Comparison of ENCODE assay signal across 24 mouse cellular contexts in the genomic region with DNA sequence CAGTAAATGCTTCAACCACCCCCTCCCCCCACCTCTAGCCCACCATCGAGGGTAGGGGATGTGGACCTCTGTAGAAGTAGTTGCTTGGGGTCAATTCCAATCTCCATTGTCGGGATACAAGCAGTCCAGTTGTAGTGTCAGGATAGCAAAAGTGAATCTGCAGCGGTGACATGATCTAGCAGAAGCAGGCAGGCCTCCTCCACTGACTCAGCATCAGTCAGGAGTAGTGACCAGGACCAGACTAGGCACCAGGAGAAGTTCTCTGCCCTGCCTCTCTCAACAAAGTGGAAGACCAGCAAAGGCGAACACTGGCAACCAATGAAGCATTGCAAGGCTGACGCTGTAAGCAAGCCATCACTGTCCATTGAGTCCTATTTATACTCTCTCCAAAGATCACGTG. TPM values are rescaled to one million over a fixed set of nuclear protein-coding genes. Genes with fewer than 3 reads are reported as not detected.
"Had no signal": no experiment of that assay in that cellular context is flagged by ENCODE, and none has a peak within 500 bp of the region (broad histone marks: within the 10 kb centered on the region; RNA-seq: fewer than 3 reads in every experiment).

No protein-coding gene starts in this region.

- H3K27ac ChIP-seq: hindbrain, embryonic 10.5 days; hindbrain, embryonic 12.5 days; hindbrain, embryonic 14.5 days; intestine, embryonic 15.5 days; kidney, postnatal 0 days; limb, embryonic 13.5 days; limb, embryonic 15.5 days had no signal

- DNase-seq: forebrain, postnatal 0 days; gastrocnemius, postnatal 14 days; heart, adult 18-20 months; heart, postnatal 10 days; heart, postnatal 4 days; kidney, adult 18-20 months; kidney, adult 8-10 months; kidney, postnatal 14 days; kidney, postnatal 36 days; layer of hippocampus, adult 9-11 months; layer of hippocampus, postnatal 36 days; left cerebral cortex, postnatal 4 days had no signal

- H3K9ac ChIP-seq: forebrain, postnatal 0 days; hindbrain, embryonic 12.5 days; hindbrain, embryonic 14.5 days; intestine, embryonic 15.5 days; limb, embryonic 13.5 days; limb, embryonic 15.5 days had no signal

- H3K4me3 ChIP-seq: hindbrain, embryonic 10.5 days; hindbrain, embryonic 12.5 days; intestine, embryonic 15.5 days; limb, embryonic 13.5 days; limb, embryonic 15.5 days had no signal

- H3K4me2 ChIP-seq: heart, embryonic 11.5 days; hindbrain, embryonic 12.5 days; hindbrain, embryonic 14.5 days; intestine, embryonic 15.5 days; limb, embryonic 13.5 days; limb, embryonic 15.5 days had no signal

- H3K36me3 ChIP-seq: hindbrain, embryonic 10.5 days; hindbrain, embryonic 12.5 days; intestine, embryonic 15.5 days; limb, embryonic 13.5 days; limb, embryonic 15.5 days had no signal

- H3K4me1 ChIP-seq: hindbrain, embryonic 12.5 days; intestine, embryonic 15.5 days; limb, embryonic 13.5 days; limb, embryonic 15.5 days had no signal

- H3K9me3 ChIP-seq: hindbrain, embryonic 10.5 days; hindbrain, embryonic 12.5 days; intestine, embryonic 15.5 days; limb, embryonic 13.5 days; limb, embryonic 15.5 days had no signal

- H3K27me3 ChIP-seq: hindbrain, embryonic 12.5 days; intestine, embryonic 15.5 days; limb, embryonic 13.5 days; limb, embryonic 15.5 days had no signal

- ATAC-seq: forebrain, postnatal 0 days; hindbrain, embryonic 16.5 days; inflammation-experienced regulatory T-cells, adult 6 months; intestine, embryonic 15.5 days; intestine, postnatal 0 days had no signal

RNA-seq across cellular contexts. Expression of gene Csrnp3, which starts 39.0 kb away (rescaled TPM):
- total RNA-seq: granulocyte monocyte progenitor cell, adult 5-6 weeks had no signal
- polyA plus RNA-seq: inflammation-experienced regulatory T-cells, adult 6 months had no signal
